In genomic region chr11:88516596-88517485, GRCm38 (mm10) we compare ENCODE assay signal across 11 mouse cellular contexts.
DNase-seq lines count a peak whose midpoint lies in the region; ATAC-seq and TF ChIP-seq lines count a peak whose summit lies in the region.
"Had no signal": no experiment of that assay in that cellular context is flagged by ENCODE, and none has a peak within 500 bp of the region (broad histone marks: within the 10 kb centered on the region; RNA-seq: fewer than 3 reads in every experiment).

No protein-coding gene starts in this region.

- TF ChIP-seq CTCF in lung, postnatal 0 days (IDR thresholded peaks at IDR 0.05), result no peak
- TF ChIP-seq CTCF in stomach, postnatal 0 days (IDR thresholded peaks at IDR 0.05; ENCODE audit: low read depth), result no peak

- WGBS in heart, embryonic 11.5 days (ENCODE audit: insufficient replicate concordance), result 72% methylated on average over 12 of the region's 12 CpGs
- 67% methylated on average over 12 of the region's 12 CpGs for WGBS in lung, postnatal 0 days
- WGBS in hindbrain, embryonic 15.5 days, result 58% methylated on average over 12 of the region's 12 CpGs
- WGBS in stomach, postnatal 0 days, result 56% methylated on average over 12 of the region's 12 CpGs

- no peak for DNase-seq in heart, postnatal 36 days
- DNase-seq in lung, postnatal 0 days (ENCODE audit: low spot score), result peak; percentile 33
- no peak for DNase-seq in lung, postnatal 4 days
- no peak for DNase-seq in stomach, postnatal 0 days (ENCODE audit: low spot score)
- no peak for DNase-seq in adrenal gland, adult 2 months
- DNase-seq: embryo, embryonic 11 days had no signal

- H3K4me3 ChIP-seq in heart, embryonic 11.5 days (ENCODE audit: low read depth, low read length), result no peak overlapping the region
- no peak overlapping the region for H3K4me3 ChIP-seq in lung, postnatal 0 days (ENCODE audit: low read depth, low read length)
- no peak overlapping the region for H3K4me3 ChIP-seq in hindbrain, embryonic 15.5 days
- no peak overlapping the region for H3K4me3 ChIP-seq in stomach, postnatal 0 days (ENCODE audit: low read depth, low read length)
- H3K4me3 ChIP-seq: limb, embryonic 13.5 days; megakaryocyte, embryonic 14.5 days had no signal

- no peak overlapping the region for H3K4me2 ChIP-seq in heart, embryonic 11.5 days
- H3K4me2 ChIP-seq in lung, postnatal 0 days (replicated peaks; ENCODE audit: low read depth, low read length), result no peak overlapping the region
- H3K4me2 ChIP-seq in hindbrain, embryonic 15.5 days, result no peak overlapping the region
- no peak overlapping the region for H3K4me2 ChIP-seq in stomach, postnatal 0 days (replicated peaks; ENCODE audit: low read depth)
- H3K4me2 ChIP-seq: limb, embryonic 13.5 days had no signal

- intact Hi-C loops in heart, postnatal 36 days (cut with DNase I), result no loop called here

- no peak for TF ChIP-seq EP300 in lung, postnatal 0 days (IDR thresholded peaks at IDR 0.05)
- TF ChIP-seq EP300 in stomach, postnatal 0 days (optimal IDR thresholded peaks at IDR 0.05), result no peak

- H3K4me1 ChIP-seq in heart, embryonic 11.5 days (ENCODE audit: control insufficient read depth, insufficient read depth, low read length), result peaks cover 42% of the 10 kb centered on the region
- H3K4me1 ChIP-seq in lung, postnatal 0 days (ENCODE audit: insufficient read depth, low read depth, low read length), result peaks cover 8% of the 10 kb centered on the region; the same call in 1 of the 2 replicates
- peaks cover 77% of the 10 kb centered on the region for H3K4me1 ChIP-seq in hindbrain, embryonic 15.5 days (replicated peaks)
- H3K4me1 ChIP-seq in stomach, postnatal 0 days (replicated peaks; ENCODE audit: control insufficient read depth, insufficient read depth), result peaks cover 10% of the 10 kb centered on the region

- 0 out of 2 replicates have a peak overlapping the region, but pooled peaks have one; percentile 17 for H3K9ac ChIP-seq in heart, embryonic 11.5 days (ENCODE audit: low read depth, low read length)
- no peak overlapping the region for H3K9ac ChIP-seq in lung, postnatal 0 days (replicated peaks; ENCODE audit: low read depth)
- H3K9ac ChIP-seq in hindbrain, embryonic 15.5 days, result no peak overlapping the region
- no peak overlapping the region for H3K9ac ChIP-seq in stomach, postnatal 0 days (ENCODE audit: low read length)
- H3K9ac ChIP-seq: limb, embryonic 13.5 days had no signal

- H3K27me3 ChIP-seq in heart, embryonic 11.5 days (ENCODE audit: control insufficient read depth, insufficient read depth, low read length), result no peaks in the 10 kb centered on the region
- no peaks in the 10 kb centered on the region for H3K27me3 ChIP-seq in lung, postnatal 0 days (replicated peaks; ENCODE audit: insufficient read depth, low read length)
- no peaks in the 10 kb centered on the region for H3K27me3 ChIP-seq in hindbrain, embryonic 15.5 days
- H3K27me3 ChIP-seq in stomach, postnatal 0 days (ENCODE audit: control insufficient read depth, insufficient read depth, low read length), result no peaks in the 10 kb centered on the region
- H3K27me3 ChIP-seq: limb, embryonic 13.5 days had no signal

- H3K9me3 ChIP-seq in heart, embryonic 11.5 days (replicated peaks; ENCODE audit: control insufficient read depth, low read length), result no peaks in the 10 kb centered on the region
- H3K9me3 ChIP-seq in lung, postnatal 0 days (ENCODE audit: low read length), result no peaks in the 10 kb centered on the region
- H3K9me3 ChIP-seq in hindbrain, embryonic 15.5 days, result no peaks in the 10 kb centered on the region
- H3K9me3 ChIP-seq in stomach, postnatal 0 days (ENCODE audit: control insufficient read depth, low read length), result no peaks in the 10 kb centered on the region
- H3K9me3 ChIP-seq: limb, embryonic 13.5 days; megakaryocyte, embryonic 14.5 days had no signal

- ATAC-seq in heart, embryonic 11.5 days (replicated peaks; ENCODE audit: insufficient number of reproducible peaks, low FRiP score, low TSS enrichment), result no peak
- no peak for ATAC-seq in lung, postnatal 0 days
- no peak for ATAC-seq in hindbrain, embryonic 15.5 days (ENCODE audit: low FRiP score, low read depth)
- no peak for ATAC-seq in stomach, postnatal 0 days (ENCODE audit: low FRiP score, low TSS enrichment)
- no peak for ATAC-seq in megakaryocyte-erythroid progenitor cell, adult 5-6 weeks (replicated peaks; ENCODE audit: low FRiP score, low TSS enrichment, poor library complexity, severe bottlenecking)

- no peaks in the 10 kb centered on the region for H3K36me3 ChIP-seq in heart, embryonic 11.5 days (ENCODE audit: control insufficient read depth, insufficient read depth, low read length)
- H3K36me3 ChIP-seq in lung, postnatal 0 days (ENCODE audit: insufficient read depth, low read length), result no peaks in the 10 kb centered on the region
- no peaks in the 10 kb centered on the region for H3K36me3 ChIP-seq in hindbrain, embryonic 15.5 days
- H3K36me3 ChIP-seq in stomach, postnatal 0 days (ENCODE audit: control insufficient read depth, insufficient read depth, low read length), result no peaks in the 10 kb centered on the region
- H3K36me3 ChIP-seq: limb, embryonic 13.5 days had no signal

- H3K27ac ChIP-seq in heart, embryonic 11.5 days (ENCODE audit: low read depth, low read length), result 0 out of 2 replicates have a peak overlapping the region, but pooled peaks have one; percentile 32
- H3K27ac ChIP-seq in lung, postnatal 0 days (ENCODE audit: low read length), result 0 out of 2 replicates have a peak overlapping the region, but pooled peaks have one; percentile 9
- peak overlapping the region; percentile 52 for H3K27ac ChIP-seq in hindbrain, embryonic 15.5 days (replicated peaks)
- H3K27ac ChIP-seq in stomach, postnatal 0 days (replicated peaks), result peak overlapping the region; percentile 53; the same call in 1 of the 2 replicates
- H3K27ac ChIP-seq: limb, embryonic 13.5 days had no signal
